Mouse (Mus musculus) forebrain, embryonic 12.5 days (tissue): ENCODE results near the gene Wnt9a. TPM values are rescaled to one million over a fixed set of nuclear protein-coding genes. Genes with fewer than 3 reads are reported as not detected.

Experiments used
- microRNA-seq: library from miRNA; unstranded; fragments of <30 nt; microRNA quantifications from one replicate; pipeline ENCODE4, GENCODE M21; 2017
- polyA plus RNA-seq: library from polyadenylated mRNA; unstranded; fragments of >200 nt; fragmentation: Nextera tagmentation; extraction: Ambion mirVana; gene quantifications from 2 replicates; pipeline ENCODE4 v1.2.1, GENCODE M21; 2016

The Wnt9a gene
- polyA plus RNA-seq, 1 experiment from 2014 or later, result 5.3 TPM

Small RNAs within 50 kb of the gene (microRNA-seq; reads per million reads assigned to microRNA genes)
- gene Gm24756, result not detected

Other genes starting within 250 kb of the Wnt9a start
- gene Obscn, start 170.5 kb upstream of the Wnt9a start, polyA plus RNA-seq, result not detected in 2 replicates
- gene Iba57, start 143.2 kb upstream of the Wnt9a start, polyA plus RNA-seq, result 5.9 and 6.6 TPM in 2 replicates
- gene Gjc2, start 123.7 kb upstream of the Wnt9a start, polyA plus RNA-seq, result 0.09 and 0.26 TPM in 2 replicates
- 83.4 and 95.5 TPM in 2 replicates for gene Guk1, start 114.7 kb upstream of the Wnt9a start, polyA plus RNA-seq
- 88.9 and 93.6 TPM in 2 replicates for gene Mrpl55, start 104.4 kb upstream of the Wnt9a start, polyA plus RNA-seq
- 36.2 and 38.4 TPM in 2 replicates for gene 2310033P09Rik, start 98.6 kb upstream of the Wnt9a start, polyA plus RNA-seq
- gene Arf1, start 78.7 kb upstream of the Wnt9a start, polyA plus RNA-seq, result 539 and 565 TPM in 2 replicates
- gene Wnt3a, start 16.2 kb upstream of the Wnt9a start, polyA plus RNA-seq, result 4.9 and 6.8 TPM in 2 replicates
- not detected in 2 replicates for gene Prss38, start 68.7 kb downstream of the Wnt9a start, polyA plus RNA-seq
- gene Jmjd4, start 143.1 kb downstream of the Wnt9a start, polyA plus RNA-seq, result 13.3 and 15.6 TPM in 2 replicates
- 169 and 173 TPM in 2 replicates for gene Snap47, start 144.3 kb downstream of the Wnt9a start, polyA plus RNA-seq
- gene Zfp867, start 165.5 kb downstream of the Wnt9a start, polyA plus RNA-seq, result 11.6 and 12.2 TPM in 2 replicates
- gene Zkscan17, start 219.8 kb downstream of the Wnt9a start, polyA plus RNA-seq, result 29.6 and 34.9 TPM in 2 replicates
- 0.10 TPM in 1 of 2 replicates, not detected in the other for gene Nlrp3, start 234.6 kb downstream of the Wnt9a start, polyA plus RNA-seq